Mouse (Mus musculus) CH12.LX (cell line): ENCODE data around the gene Lamtor3. TPM values are rescaled to one million over a fixed set of nuclear protein-coding genes. Genes with fewer than 3 reads are reported as not detected.
A peak's percentile ranks its signal among the peaks of the same experiment; 100 is the strongest.
"Not testable (repeated sequence)": the region's sequence is repeated elsewhere in the genome, so short reads cannot be mapped to it uniquely, and the experiment has no call there.

Experiments used
- DNase-seq: peaks from one replicate; pipeline ENCODE4 v3.0.0-alpha.2; 2013; ENCODE audit errors: extremely low read depth
- H3K27ac ChIP-seq: 2 replicates; pipeline ENCODE4 v1.5.1; 2012; ENCODE audit warnings: low read depth, mild to moderate bottlenecking, control low read depth, moderate library complexity; ENCODE audit not compliant: insufficient read depth
- H3K27me3 ChIP-seq: replicated peaks from 2 replicates; pipeline ENCODE3; 2012; ENCODE audit warnings: inconsistent platforms
- H3K36me3 ChIP-seq, 2 experiments: replicated peaks in 1 of 2; 2 replicates each; pipeline versions ENCODE3 to v1.6.1; 2012; ENCODE audit warnings: inconsistent platforms in 1 of 2, low read length in 1 of 2, mild to moderate bottlenecking in 1 of 2, mixed read lengths in 1 of 2, moderate library complexity in 1 of 2; ENCODE audit not compliant: control insufficient read depth in 1 of 2, insufficient read depth in 1 of 2
- H3K4me1 ChIP-seq, 2 experiments: 2 replicates each; pipeline ENCODE4 v1.6.1; 2012; ENCODE audit warnings: inconsistent platforms in 1 of 2, moderate library complexity in 1 of 2; ENCODE audit not compliant: insufficient read depth in 2 of 2, control insufficient read depth in 1 of 2
- H3K4me2 ChIP-seq: 2 replicates; pipeline ENCODE4 v1.6.1; 2012; ENCODE audit warnings: low read depth, mild to moderate bottlenecking, control low read depth; ENCODE audit not compliant: poor library complexity, insufficient read depth, severe bottlenecking
- H3K4me3 ChIP-seq, 3 experiments: fragments of 150-350 bp in 1 of 3; sonication (generic) in 1 of 3; replicated peaks in 1 of 3; 2 replicates each; pipeline versions ENCODE3 to v1.5.1; 2011 to 2012; ENCODE audit warnings: low read depth in 2 of 3, low read length in 2 of 3, mild to moderate bottlenecking in 2 of 3, moderate library complexity in 2 of 3, control low read depth in 1 of 3, improper control_type of control experiment in 1 of 3, inconsistent platforms in 1 of 3, mixed read lengths in 1 of 3; ENCODE audit not compliant: poor library complexity in 1 of 3
- H3K79me2 ChIP-seq: replicated peaks from 2 replicates; pipeline ENCODE4 v1.6.1; 2012; ENCODE audit warnings: mild to moderate bottlenecking, moderate library complexity; ENCODE audit not compliant: control insufficient read depth, poor library complexity, insufficient read depth, severe bottlenecking; ENCODE audit errors: extremely low read depth
- H3K9ac ChIP-seq: 2 replicates; pipeline ENCODE4 v1.6.1; 2012; ENCODE audit warnings: low read depth, mild to moderate bottlenecking, control low read depth, moderate library complexity; ENCODE audit not compliant: insufficient read depth
- H3K9me3 ChIP-seq: replicated peaks from 2 replicates; pipeline ENCODE3; 2012; ENCODE audit warnings: low read length, inconsistent platforms, mixed read lengths
- CHD2 ChIP-seq: IDR thresholded peaks from 2 replicates; pipeline ENCODE4 v1.6.1; 2011; ENCODE audit warnings: low read length, improper control_type of control experiment
- CTCF ChIP-seq, 2 experiments: IDR thresholded peaks in 1 of 2; conservative IDR thresholded peaks in 1 of 2; 2 replicates each; pipeline ENCODE4 v1.5.1; 2011 to 2012; ENCODE audit warnings: low read depth in 2 of 2, low read length in 2 of 2, improper control_type of control experiment in 1 of 2, inconsistent platforms in 1 of 2, mild to moderate bottlenecking in 1 of 2, moderate library complexity in 1 of 2
- MAX ChIP-seq: IDR thresholded peaks from 2 replicates; pipeline ENCODE4 v1.6.1; 2011; ENCODE audit warnings: low read length, improper control_type of control experiment
- MEF2A ChIP-seq: IDR thresholded peaks from 2 replicates; pipeline ENCODE4 v1.6.1; 2014; ENCODE audit warnings: low read depth, mild to moderate bottlenecking, inconsistent platforms, low read length, improper control_type of control experiment, borderline replicate concordance
- NELFE ChIP-seq: IDR thresholded peaks from 2 replicates; pipeline ENCODE4 v1.6.1; 2011; ENCODE audit warnings: low read depth, low read length, improper control_type of control experiment
- POLR2A ChIP-seq: IDR thresholded peaks from 2 replicates; pipeline ENCODE4 v1.6.1; 2011; ENCODE audit warnings: low read depth, mild to moderate bottlenecking, improper control_type of control experiment, low read length
- POLR2AphosphoS2 ChIP-seq: IDR thresholded peaks from 2 replicates; pipeline ENCODE4 v1.6.1; 2011; ENCODE audit warnings: low read depth, low read length, improper control_type of control experiment
- RAD21 ChIP-seq: IDR thresholded peaks from 2 replicates; pipeline ENCODE4 v1.6.1; 2011; ENCODE audit warnings: low read depth, mild to moderate bottlenecking, low read length, improper control_type of control experiment, moderate library complexity
- SIN3A ChIP-seq: IDR thresholded peaks from 2 replicates; pipeline ENCODE4 v1.6.1; 2012; ENCODE audit warnings: low read length, improper control_type of control experiment, inconsistent platforms
- TBP ChIP-seq: conservative IDR thresholded peaks from 2 replicates; pipeline ENCODE4 v1.6.1; 2011; ENCODE audit warnings: low read depth, low read length, improper control_type of control experiment
- TCF12 ChIP-seq: IDR thresholded peaks from 2 replicates; pipeline ENCODE4 v1.6.1; 2014; ENCODE audit warnings: low read depth, mild to moderate bottlenecking, inconsistent platforms, low read length, improper control_type of control experiment
- UBTF ChIP-seq: IDR thresholded peaks from 2 replicates; pipeline ENCODE4 v1.6.1; 2012; ENCODE audit warnings: low read depth, mild to moderate bottlenecking, inconsistent platforms, low read length, improper control_type of control experiment, moderate library complexity
- USF1 ChIP-seq: IDR thresholded peaks from 2 replicates; pipeline ENCODE4 v1.6.1; 2014; ENCODE audit warnings: low read depth, mild to moderate bottlenecking, inconsistent platforms, low read length, improper control_type of control experiment
- USF2 ChIP-seq: conservative IDR thresholded peaks from 2 replicates; pipeline ENCODE4 v1.6.1; 2011; ENCODE audit warnings: low read depth, low read length, improper control_type of control experiment
- ZC3H11A ChIP-seq: IDR thresholded peaks from 2 replicates; pipeline ENCODE4 v1.6.1; 2012; ENCODE audit warnings: low read depth, mild to moderate bottlenecking, inconsistent platforms, low read length, improper control_type of control experiment
- ZKSCAN1 ChIP-seq: IDR thresholded peaks from 2 replicates; pipeline ENCODE4 v1.6.1; 2012; ENCODE audit warnings: low read depth, inconsistent platforms, low read length, improper control_type of control experiment, borderline replicate concordance
- ZMIZ1 ChIP-seq: IDR thresholded peaks from 2 replicates; pipeline ENCODE4 v1.6.1; 2012; ENCODE audit warnings: low read depth, mild to moderate bottlenecking, inconsistent platforms, low read length, improper control_type of control experiment
- ZNF384 ChIP-seq: IDR thresholded peaks from 2 replicates; pipeline ENCODE4 v1.6.1; 2012; ENCODE audit warnings: low read depth, low read length, improper control_type of control experiment, inconsistent platforms
- dilution Hi-C: fragments of 300-500 bp; cut with MboI; formaldehyde crosslinking; loops from 2 replicates; pipeline ENCODE4 v1.14.3; 2020; ENCODE audit warnings: low sequenced_read_pairs; ENCODE audit not compliant: extremely low pct_unique_long_range_greater_than_20kb, extremely low pct_ligation_motif_present
- in situ Hi-C: fragments of 300-500 bp; cut with MboI; formaldehyde crosslinking; loops from 3 replicates; pipeline ENCODE4 v1.14.3; 2019; ENCODE audit warnings: low sequenced_read_pairs, low pct_ligation_motif_present, low pct_unique_long_range_greater_than_20kb, mixed read lengths
- polyA plus RNA-seq: library from polyadenylated mRNA; unstranded; fragments of >175 nt; gene quantifications from 2 replicates; pipeline ENCODE4 v1.2.1, GENCODE M21; 2012; ENCODE audit warnings: low read depth; ENCODE audit not compliant: insufficient read length
- total RNA-seq, 2 experiments: library from RNA; depleted of rRNA; stranded (reverse); fragments of 300-350 nt in 1 of 2; fragments of >200 nt in 1 of 2; gene quantifications; 2 replicates each; pipeline ENCODE4 v1.2.3; 2012 to 2014

Gene Lamtor3
- total and polyA plus RNA-seq, 3 experiments, result 146 to 245 (median 147) TPM

DNA sequence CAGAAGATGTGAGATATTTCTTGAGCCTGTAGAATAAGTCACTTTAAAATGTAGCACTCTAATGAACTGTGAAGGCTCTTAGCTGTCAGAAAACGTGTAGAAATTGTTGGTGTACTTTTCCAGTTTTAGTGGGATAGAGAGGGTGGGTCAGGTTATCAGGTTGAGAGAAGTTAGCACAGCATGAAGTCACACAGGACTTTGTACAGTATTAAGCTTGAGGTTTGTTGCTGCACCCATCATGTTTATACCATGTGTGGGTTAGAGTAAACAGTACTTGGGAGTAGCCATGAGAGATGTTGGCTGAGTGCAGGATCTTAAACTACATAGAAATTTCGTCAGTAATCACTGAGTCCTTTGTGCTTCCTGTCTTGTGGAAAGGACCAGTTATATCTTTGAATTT lies 5.2 kb upstream of the Lamtor3 start:
- peaks cover 2% of the 10 kb centered on the region for H3K9me3 ChIP-seq
- TF ChIP-seq TBP (no peak), NELFE (no peak), SIN3A (no peak), CHD2 (no peak), POLR2A (no peak), MAX (no peak), POLR2AphosphoS2 (no peak), UBTF (no peak), RAD21 (no peak), ZC3H11A (no peak), ZMIZ1 (no peak)
- TF ChIP-seq, all 38 proteins: peak for 0
- Histone ChIP-seq H3K79me2 (peaks cover 4% of the 10 kb centered on the region), H3K27ac (no peak overlapping the region), H3K27me3 (no peaks in the 10 kb centered on the region), H3K4me2 (no peak overlapping the region), H3K9ac (no peak overlapping the region), H3K4me3 (no peak overlapping the region), H3K36me3 (peaks cover 3 to 22% of the 10 kb centered on the region in 2 experiments), H3K4me1 (peaks cover 4 to 9% of the 10 kb centered on the region in 2 experiments)
- dilution Hi-C loops (no loop called here), in situ Hi-C loops (no loop called here)
- no peak for DNase-seq

DNA sequence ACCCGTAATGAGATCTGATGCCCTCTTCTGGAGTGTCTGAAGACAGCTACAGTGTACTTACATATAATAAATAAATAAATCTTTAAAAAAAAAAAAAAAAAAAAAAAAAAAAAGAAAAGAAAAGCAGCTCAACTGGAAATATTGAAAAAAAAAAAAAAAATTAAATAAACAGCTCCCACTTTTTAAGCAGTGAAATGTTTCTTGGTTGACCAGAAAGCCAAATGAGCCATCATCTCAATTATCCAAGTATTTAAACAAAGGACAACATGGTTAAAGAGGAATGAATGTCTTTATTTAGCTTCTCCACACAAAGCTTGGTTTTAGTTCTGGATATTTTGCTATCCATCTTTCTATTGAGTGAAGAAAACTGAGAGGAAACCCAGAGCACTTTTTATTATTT lies 3.7 kb upstream of the Lamtor3 start:
- H3K27me3 ChIP-seq, H3K9me3 ChIP-seq, dilution Hi-C loops, in situ Hi-C loops, H3K4me2 ChIP-seq, H3K27ac ChIP-seq, H3K4me3 ChIP-seq, DNase-seq, H3K9ac ChIP-seq: not testable (repeated sequence)
- Histone ChIP-seq H3K4me1 (peaks cover 6 to 11% of the 10 kb centered on the region in 2 experiments), H3K79me2 (peaks cover 16% of the 10 kb centered on the region), H3K36me3 (peaks cover 1 to 16% of the 10 kb centered on the region in 2 experiments)
- TF ChIP-seq ZNF384 (peak; percentile 69), CTCF (conservative IDR thresholded peaks at IDR 0.05 in 1 of 2, IDR thresholded peaks at IDR 0.05 in 1 of 2; ENCODE audit: low read depth in 2 of 2, low read length in 2 of 2) (peak in 1 of 2 experiments; percentile 13; a peak in 1 of 4 replicates)

DNA sequence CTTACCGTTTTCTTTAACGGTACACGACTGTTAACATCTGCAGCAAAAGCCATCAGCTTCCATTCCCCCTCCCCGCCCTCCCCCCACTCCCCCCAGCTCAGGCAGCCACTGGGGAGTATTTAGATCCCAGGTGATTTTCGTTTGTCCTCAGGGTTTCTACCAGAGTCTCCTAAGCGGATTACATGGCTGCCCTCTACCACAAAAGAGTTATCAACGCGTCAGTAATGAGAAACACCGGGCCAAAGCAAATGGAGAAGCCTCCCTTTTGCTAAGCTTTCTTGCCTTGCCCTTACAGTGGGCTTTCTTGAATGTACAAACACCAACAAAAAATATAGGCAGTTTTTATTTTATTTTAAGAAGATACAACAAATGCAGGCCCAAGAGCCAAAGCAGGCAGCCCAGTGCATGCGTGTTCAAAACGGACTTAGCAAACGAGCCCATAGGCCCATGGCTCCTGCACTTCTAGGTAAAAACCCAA lies 573 bp upstream of the Lamtor3 start:
- peaks cover 6 to 34% of the 10 kb centered on the region in 2 experiments for H3K4me1 ChIP-seq
- H3K36me3 ChIP-seq, result peaks cover 17 to 26% of the 10 kb centered on the region in 2 experiments
- H3K79me2 ChIP-seq, result peaks cover 31% of the 10 kb centered on the region
- H3K27me3 ChIP-seq, result no peaks in the 10 kb centered on the region
- H3K27ac ChIP-seq, result peak overlapping the region; percentile 61
- dilution Hi-C loops, result no loop called here
- H3K9ac ChIP-seq, result peak overlapping the region; percentile 84
- DNase-seq, result peak; percentile 51
- TF ChIP-seq SIN3A, result no peak
- no peak for TF ChIP-seq ZKSCAN1
- no peak for TF ChIP-seq MEF2A
- TF ChIP-seq USF2, result no peak
- TF ChIP-seq USF1, result no peak
- no peak for TF ChIP-seq TCF12
- TF ChIP-seq ZNF384, result no peak
- peak overlapping the region; percentile 99 for H3K4me2 ChIP-seq
- no peaks in the 10 kb centered on the region for H3K9me3 ChIP-seq
- in situ Hi-C loops, result loop anchor here (5.0 kb wide), 1 partner anchor 50 kb away; the partner anchor contains the start of gene Dnajb14
- peak overlapping the region; percentile 60 to 89 (median 87) for H3K4me3 ChIP-seq
